Mouse (Mus musculus): Measurements from ENCODE around the gene Cd300a. TPM values are rescaled to one million over a fixed set of nuclear protein-coding genes. Genes with fewer than 3 reads are reported as not detected.

Cd300a gene
- total RNA-seq, 2 experiments from 2014 or later, result 0.51 to 0.68 TPM

Other genes starting within 250 kb of the Cd300a start
- 100 to 1,000 TPM; 737 to 799 TPM for gene Rpl38, start 221.5 kb upstream of the Cd300a start, total RNA-seq (2021)
- 10 to 100 TPM; 24.0 to 24.6 TPM for gene Ttyh2, start 214.6 kb upstream of the Cd300a start, total RNA-seq (2021)
- gene Dnaic2, start 162.6 kb upstream of the Cd300a start, total RNA-seq (2021), result 1 to 10 TPM in 1 of 2 experiments, under 1 TPM in 1; 0.99 to 1.8 TPM
- 10 to 100 TPM in 1 of 2 experiments, 1 to 10 TPM in 1; 8.8 to 11.2 TPM for gene Kif19a, start 124.7 kb upstream of the Cd300a start, total RNA-seq (2021)
- 10 to 100 TPM; 38.4 to 38.6 TPM for gene Btbd17, start 94.1 kb upstream of the Cd300a start, total RNA-seq (2021)
- gene Gpr142, start 91.1 kb upstream of the Cd300a start, total RNA-seq (2021), result not detected
- gene Gprc5c, start 38.9 kb upstream of the Cd300a start, total RNA-seq (2021), result 1 to 10 TPM; 4.0 to 4.6 TPM
- gene Cd300lb, start 44.3 kb downstream of the Cd300a start, total RNA-seq (2021), result not detected
- not detected for gene Cd300c, start 79.1 kb downstream of the Cd300a start, total RNA-seq (2021)
- gene Cd300ld, start 99.9 kb downstream of the Cd300a start, total RNA-seq (2021), result not detected
- 1 to 10 TPM; 3.8 to 4.1 TPM for gene Cd300c2, start 111.8 kb downstream of the Cd300a start, total RNA-seq (2021)
- gene Cd300ld2, start 126.2 kb downstream of the Cd300a start, total RNA-seq (2021), result not detected
- 1 to 10 TPM in 1 of 2 experiments, not detected in 1; 1.3 TPM for gene Cd300ld4, start 137.0 kb downstream of the Cd300a start, total RNA-seq (2021)
- not detected for gene Cd300ld5, start 147.7 kb downstream of the Cd300a start, total RNA-seq (2021)
- gene Cd300ld3, start 158.4 kb downstream of the Cd300a start, total RNA-seq (2021), result not detected
- not detected for gene Cd300e, start 172.1 kb downstream of the Cd300a start, total RNA-seq (2021)
- gene Rab37, start 201.4 kb downstream of the Cd300a start, total RNA-seq (2021), result under 1 TPM; 0.47 to 0.48 TPM
- under 1 TPM; 0.59 to 0.62 TPM for gene Cd300lf, start 244.0 kb downstream of the Cd300a start, total RNA-seq (2021)